In genomic region chr2:33746471-33746870, GRCm38 (mm10) we compare ENCODE assay signal across 9 mouse cellular contexts.
A peak's percentile ranks its signal among the peaks of the same experiment; 100 is the strongest.
DNase-seq lines count a peak whose midpoint lies in the region; ATAC-seq and TF ChIP-seq lines count a peak whose summit lies in the region.
"Had no signal": no experiment of that assay in that cellular context is flagged by ENCODE, and none has a peak within 500 bp of the region (broad histone marks: within the 10 kb centered on the region; RNA-seq: fewer than 3 reads in every experiment).

No protein-coding gene starts in this region.

- 0 out of 2 replicates have a peak overlapping the region, but pooled peaks have one; percentile 17 for H3K27ac ChIP-seq in embryonic fibroblast, embryonic 13.5 days (ENCODE audit: insufficient read depth, low read length)
- H3K27ac ChIP-seq in heart, embryonic 16.5 days (ENCODE audit: low read length) = peak overlapping the region; percentile 14; the same call in 1 of the 2 replicates
- H3K27ac ChIP-seq in lung, embryonic 14.5 days (ENCODE audit: low read depth) = no peak overlapping the region
- H3K27ac ChIP-seq: macrophage had no signal

- no peaks in the 10 kb centered on the region for H3K9me3 ChIP-seq in E14TG2a.4 (ENCODE audit: low read length)
- no peaks in the 10 kb centered on the region for H3K9me3 ChIP-seq in heart, embryonic 16.5 days (replicated peaks; ENCODE audit: control insufficient read depth, low read length)
- H3K9me3 ChIP-seq in lung, embryonic 14.5 days (ENCODE audit: low read depth, low read length) = no peaks in the 10 kb centered on the region

- no peak overlapping the region for H3K9ac ChIP-seq in heart, embryonic 16.5 days (ENCODE audit: low read length)
- no peak overlapping the region for H3K9ac ChIP-seq in lung, embryonic 14.5 days

- H3K27me3 ChIP-seq in E14TG2a.4 (ENCODE audit: insufficient read depth, low read length) = no peaks in the 10 kb centered on the region
- no peaks in the 10 kb centered on the region for H3K27me3 ChIP-seq in heart, embryonic 16.5 days (ENCODE audit: control insufficient read depth, insufficient read depth, low read length)
- no peaks in the 10 kb centered on the region for H3K27me3 ChIP-seq in lung, embryonic 14.5 days (ENCODE audit: insufficient read depth, low read length)

- no peaks in the 10 kb centered on the region for H3K36me3 ChIP-seq in E14TG2a.4 (ENCODE audit: insufficient read depth, low read length)
- H3K36me3 ChIP-seq in heart, embryonic 16.5 days (ENCODE audit: control insufficient read depth, insufficient read depth) = 0 out of 2 replicates have a peak, but pooled peaks cover 4% of the 10 kb centered on the region
- H3K36me3 ChIP-seq in lung, embryonic 14.5 days (ENCODE audit: insufficient read depth) = peaks cover 27% of the 10 kb centered on the region

- peak; percentile 93 for DNase-seq in brain, adult 2 months (ENCODE audit: low read depth, low spot score)
- peak; percentile 83 to 87 for DNase-seq in kidney, postnatal 36 days
- peak; percentile 95 for DNase-seq in lung, embryonic 14.5 days
- peak; percentile 36 for DNase-seq in ovary, adult 18-20 months (ENCODE audit: low spot score)
- peak; percentile 45 to 77 for DNase-seq in thymus, postnatal 10 days (ENCODE audit: low spot score in 2 of 2)

- ATAC-seq in heart, embryonic 16.5 days (replicated peaks; ENCODE audit: extremely low read depth, insufficient read depth, low FRiP score) = peak; percentile 71
- peak; percentile 77; the same call in 1 of the 2 replicates for ATAC-seq in lung, embryonic 14.5 days (ENCODE audit: insufficient read depth)

- TF ChIP-seq CTCF in E14TG2a.4 (conservative IDR thresholded peaks at IDR 0.05; ENCODE audit: low read length) = peak; percentile 96
- TF ChIP-seq CTCF in embryonic fibroblast, embryonic 13.5 days (IDR thresholded peaks at IDR 0.05; ENCODE audit: borderline replicate concordance, insufficient read depth, low read length) = peak; percentile 34; the same call in 1 of the 2 replicates
- peak; percentile 98 for TF ChIP-seq CTCF in lung, embryonic 14.5 days (IDR thresholded peaks at IDR 0.05; ENCODE audit: low read depth)

- H3K4me1 ChIP-seq in E14TG2a.4 (replicated peaks; ENCODE audit: low read depth, low read length) = peaks cover 13% of the 10 kb centered on the region
- no peaks in the 10 kb centered on the region; the same call in 1 of the 2 replicates for H3K4me1 ChIP-seq in embryonic fibroblast, embryonic 13.5 days (ENCODE audit: control insufficient read depth, insufficient read depth, low read length)
- H3K4me1 ChIP-seq in heart, embryonic 16.5 days (ENCODE audit: control insufficient read depth, insufficient read depth, low read length) = peaks cover 4% of the 10 kb centered on the region
- H3K4me1 ChIP-seq in lung, embryonic 14.5 days (ENCODE audit: insufficient read depth) = no peaks in the 10 kb centered on the region

- WGBS in heart, embryonic 16.5 days = 7% methylated on average over 5 of the region's 5 CpGs
- WGBS in lung, embryonic 14.5 days = 4% methylated on average over 5 of the region's 5 CpGs

- no peak overlapping the region for H3K4me2 ChIP-seq in heart, embryonic 16.5 days (ENCODE audit: low read depth, low read length)
- H3K4me2 ChIP-seq in lung, embryonic 14.5 days = no peak overlapping the region

- H3K4me3 ChIP-seq in E14TG2a.4 (replicated peaks; ENCODE audit: low read length) = no peak overlapping the region
- H3K4me3 ChIP-seq in embryonic fibroblast, embryonic 13.5 days (ENCODE audit: insufficient read depth, low read length) = no peak overlapping the region
- H3K4me3 ChIP-seq in heart, embryonic 16.5 days (ENCODE audit: low read length) = no peak overlapping the region
- H3K4me3 ChIP-seq in lung, embryonic 14.5 days (ENCODE audit: low read depth, low read length) = no peak overlapping the region

- no peak for TF ChIP-seq POLR2A in embryonic fibroblast, embryonic 13.5 days (IDR thresholded peaks at IDR 0.05; ENCODE audit: low read depth, low read length)

Comparison
In these comparisons a context has a peak if more than half of its experiments do, and no peak if none do; other contexts are left out.
1. CTCF ChIP-seq: peak in every context shown above with its lines; median percentile 98 in lung, embryonic 14.5 days; 96 in E14TG2a.4; 34 in embryonic fibroblast, embryonic 13.5 days.
2. DNase-seq: peak in every context shown above with its lines; median percentile 95 in lung, embryonic 14.5 days; 93 in brain, adult 2 months; 85 in kidney, postnatal 36 days; 61 in thymus, postnatal 10 days; 36 in ovary, adult 18-20 months.